Mouse (Mus musculus) adrenal gland, postnatal 14 days (tissue): ENCODE measurements around the gene Alg2. TPM values are rescaled to one million over a fixed set of nuclear protein-coding genes. Genes with fewer than 3 reads are reported as not detected.

ENCODE experiments used
- DNase-seq: peaks from one replicate; pipeline ENCODE4 v3.0.0; 2021; ENCODE audit warnings: mixed read lengths
- long read RNA-seq, 2 experiments: library from polyadenylated mRNA; stranded (forward); transcript quantifications; one replicate each; pipeline ENCODE4 v2.0.0; 2021
- total RNA-seq: library from RNA; stranded (reverse); gene quantifications from 2 replicates; pipeline ENCODE4 v1.2.3, GENCODE M21; 2021

Gene Alg2
- 92.9 and 115 TPM in 2 replicates for total RNA-seq
- long read RNA-seq, experiment 1, transcript Alg2-201 (2 exons, 3,021 nt): major isoform, 225 of 242 reads
- long read RNA-seq, experiment 1, partial matches to known transcripts: 0 of 242 reads
- long read RNA-seq, experiment 1, other reads (novel, unspliced or antisense): 15 of 242 reads
- long read RNA-seq, experiment 2, transcript Alg2-201 (2 exons, 3,021 nt): major isoform, 122 of 130 reads
- long read RNA-seq, experiment 2, partial matches to known transcripts: 0 of 130 reads
- long read RNA-seq, experiment 2, other reads (novel, unspliced or antisense): 7 of 130 reads

GRCm38 (mm10) chr4:47473968-47474729, at the start of gene Alg2, which contains the start of gene Sec61b:
Gene Alg2, minus strand, starts transcription at chr4:47474333.
Gene Sec61b, plus strand, starts transcription at chr4:47474658.
- DNase-seq: peak; percentile 98

GRCm38 (mm10) chr4:47521884-47522605, 47.9 kb upstream of the Alg2 start:
- peak; percentile 60 for DNase-seq

GRCm38 (mm10) chr4:47520076-47520475, 45.9 kb upstream of the Alg2 start:
- peak; percentile 24 for DNase-seq

- no peak for DNase-seq
These were observed 44.5 kb upstream of the Alg2 start for GRCm38 (mm10) chr4:47518551-47519181.

- no peak for DNase-seq
These were observed 30.8 kb upstream of the Alg2 start for GRCm38 (mm10) chr4:47504841-47505517.

GRCm38 (mm10) chr4:47503045-47503444, 28.9 kb upstream of the Alg2 start:
- no peak for DNase-seq

- DNase-seq: peak; percentile 63
These were observed 28.4 kb upstream of the Alg2 start for GRCm38 (mm10) chr4:47502546-47502971.

- DNase-seq: peak; percentile 77
These were observed 25.0 kb upstream of the Alg2 start for GRCm38 (mm10) chr4:47499121-47499545.

- DNase-seq: peak; percentile 21
These were observed 23.8 kb upstream of the Alg2 start for GRCm38 (mm10) chr4:47497811-47498385.

- no peak for DNase-seq
These were observed 20.6 kb upstream of the Alg2 start for GRCm38 (mm10) chr4:47494686-47495085.

- DNase-seq: no peak
These were observed 20.0 kb upstream of the Alg2 start for GRCm38 (mm10) chr4:47494137-47494536.

- no peak for DNase-seq
These were observed 19.3 kb upstream of the Alg2 start for GRCm38 (mm10) chr4:47493456-47493855.

- no peak for DNase-seq
These were observed 18.4 kb upstream of the Alg2 start for GRCm38 (mm10) chr4:47492311-47493086.

- DNase-seq: no peak
These were observed 17.1 kb upstream of the Alg2 start for GRCm38 (mm10) chr4:47491243-47491642.

- DNase-seq: no peak
These were observed 6.4 kb upstream of the Alg2 start for GRCm38 (mm10) chr4:47480576-47480975.

GRCm38 (mm10) chr4:47480095-47480494, 6.0 kb upstream of the Alg2 start:
- no peak for DNase-seq

GRCm38 (mm10) chr4:47477539-47477938, 3.4 kb upstream of the Alg2 start:
- no peak for DNase-seq

GRCm38 (mm10) chr4:47474730-47475643, 854 bp upstream of the Alg2 start:
- DNase-seq: peak; percentile 55

- DNase-seq: no peak
These were observed 556 bp downstream of the Alg2 start for GRCm38 (mm10) chr4:47473586-47473967.
